Mouse (Mus musculus) adrenal gland, adult 2 months (tissue): ENCODE results near the gene Chd6. TPM values are rescaled to one million over a fixed set of nuclear protein-coding genes. Genes with fewer than 3 reads are reported as not detected.

Experiments
- DNase-seq: peaks from one replicate; pipeline ENCODE4 v3.0.0; 2021
- polyA plus RNA-seq: library from polyadenylated mRNA; depleted of rRNA; stranded (reverse); fragments of >200 nt; gene quantifications from 2 replicates; pipeline ENCODE4 v1.2.3, GENCODE M21; 2012; rRNA removed
- total RNA-seq, 2 experiments: library from RNA; stranded (reverse); gene quantifications; 2 replicates each; pipeline ENCODE4 v1.2.3; 2021

Chd6 gene
- total and polyA plus RNA-seq, 3 experiments, result 6.6 to 34.1 (median 27.7) TPM

DNA sequence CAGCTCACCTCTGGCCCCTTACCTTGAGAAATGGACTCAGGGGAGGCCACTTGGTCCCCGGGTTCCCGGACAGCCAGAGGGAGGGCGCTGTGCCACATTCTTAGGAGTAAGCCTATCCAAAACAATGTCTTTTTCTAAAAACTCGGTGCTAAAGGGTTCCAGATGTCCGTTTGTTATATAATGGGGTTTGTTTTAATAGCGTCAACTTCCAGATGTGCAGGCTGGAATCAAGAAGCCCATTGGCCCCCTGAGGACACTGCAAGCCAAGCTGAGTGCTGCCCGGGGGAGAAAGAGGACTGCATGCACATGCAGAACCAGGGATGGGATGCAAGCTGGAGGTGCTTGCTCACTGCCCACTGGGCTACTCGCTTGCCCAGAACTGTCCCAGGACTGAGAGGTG lies 176.6 kb downstream of the Chd6 start:
- no peak for DNase-seq

DNA sequence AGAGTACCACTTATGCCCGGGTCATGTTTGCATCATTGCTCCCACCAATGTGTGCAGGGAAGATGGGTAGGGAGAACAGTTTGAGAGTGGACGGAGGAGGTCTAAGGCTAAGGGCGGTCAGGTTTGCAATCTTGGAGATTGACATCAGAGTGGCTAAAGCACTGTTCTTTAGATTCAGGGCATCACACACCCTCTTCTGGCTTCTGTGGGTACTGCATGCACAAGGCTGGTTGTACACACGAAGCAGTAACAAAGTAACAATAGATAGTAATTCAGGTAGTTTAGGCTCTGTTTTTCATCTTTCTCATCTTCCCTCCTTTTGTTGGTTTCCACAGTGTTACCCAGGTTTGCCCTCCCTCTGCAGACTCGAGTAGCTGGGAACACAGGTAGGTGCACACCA lies 177.5 kb downstream of the Chd6 start:
- no peak for DNase-seq

DNA sequence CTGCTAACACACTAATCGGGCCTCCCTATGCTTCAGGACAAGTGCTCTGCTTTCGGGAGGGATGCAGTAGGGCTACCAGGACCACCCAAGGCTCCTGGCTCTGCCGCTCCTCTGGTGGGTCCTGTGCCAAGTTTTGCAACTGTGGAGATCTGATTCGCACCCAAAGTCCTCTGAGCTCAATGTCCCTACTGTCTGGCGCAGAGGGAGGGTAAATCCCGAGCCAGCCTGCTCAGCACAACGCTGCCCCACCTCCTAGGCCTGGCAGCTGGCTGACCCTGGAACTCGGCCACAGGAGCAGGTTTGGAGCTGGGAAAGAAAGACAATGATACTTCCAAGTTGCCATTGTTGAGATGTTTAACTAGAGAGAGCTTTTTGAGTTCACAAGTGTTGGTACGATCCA lies 183.7 kb downstream of the Chd6 start:
- DNase-seq, result no peak

DNA sequence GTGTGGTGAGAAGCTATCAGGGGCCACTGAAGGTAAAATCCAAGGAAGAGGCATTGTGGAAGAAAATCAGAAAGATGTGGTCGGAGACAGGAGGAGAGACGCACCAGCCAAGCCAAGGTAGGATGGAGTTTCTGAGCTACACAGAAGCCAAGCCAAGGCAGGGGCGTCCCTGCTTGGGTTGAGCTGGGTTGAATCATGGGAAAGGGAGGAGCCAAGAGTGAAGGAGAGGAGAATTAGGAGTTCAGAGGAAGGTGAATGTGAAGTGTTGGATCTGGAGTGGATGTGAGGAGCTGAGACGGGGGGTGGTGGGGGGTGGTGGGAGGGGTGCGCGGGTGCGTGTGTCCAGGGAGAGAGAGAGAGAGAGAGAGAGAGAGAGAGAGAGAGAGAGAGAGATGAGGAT lies 187.6 kb downstream of the Chd6 start:
- DNase-seq, result no peak

DNA sequence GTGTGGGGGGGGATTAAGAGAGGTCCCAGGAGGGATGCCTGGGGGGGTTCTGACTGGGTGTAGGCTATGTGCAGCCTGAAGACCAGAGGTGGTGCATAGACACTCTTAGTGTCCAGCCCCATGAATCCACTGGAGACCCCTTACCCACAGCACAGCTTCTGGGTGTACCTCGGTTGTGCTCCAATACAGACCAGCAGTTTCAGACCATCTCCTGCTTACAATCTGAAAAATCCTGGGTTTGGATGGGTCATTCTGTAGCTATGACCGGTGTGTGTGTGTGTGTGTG lies 190.0 kb downstream of the Chd6 start:
- no peak for DNase-seq

DNA sequence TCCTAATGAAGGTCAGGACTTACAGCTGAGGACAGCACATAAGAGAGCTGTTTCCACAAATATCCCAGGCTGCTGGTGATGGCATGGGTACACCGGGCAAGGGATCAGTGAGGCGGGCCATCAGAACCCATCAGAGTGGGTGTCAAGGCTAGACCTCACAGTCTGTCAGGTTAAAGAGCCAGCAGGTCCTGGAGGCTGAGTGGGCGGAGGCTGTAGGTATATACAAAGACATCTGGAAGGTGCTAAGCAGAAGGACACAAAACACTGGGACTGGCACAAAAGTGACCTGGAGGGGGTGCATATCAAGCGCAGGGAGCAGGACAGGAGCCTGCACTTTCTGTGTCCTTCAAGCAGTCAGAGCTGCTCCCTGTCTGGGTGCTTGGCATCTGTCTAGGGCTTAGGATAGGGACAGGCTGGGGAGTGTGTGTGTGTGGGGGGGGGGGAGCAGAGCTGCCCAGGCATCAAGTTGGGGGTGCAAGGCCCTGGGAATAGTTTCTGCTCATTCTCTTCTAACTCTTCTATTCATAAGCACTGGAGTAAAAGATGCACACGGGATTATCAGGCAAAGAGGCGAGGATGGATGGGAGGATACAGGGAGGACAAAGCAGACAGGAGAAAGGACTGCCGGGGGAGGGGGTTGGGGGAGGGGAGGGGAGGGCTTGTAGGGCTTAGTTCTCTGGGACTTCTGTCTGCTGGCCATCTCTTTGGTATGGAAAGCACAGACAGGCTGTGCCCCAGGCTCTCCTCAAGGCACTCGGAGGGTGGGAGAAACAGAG lies 190.5 kb downstream of the Chd6 start:
- DNase-seq, result no peak

DNA sequence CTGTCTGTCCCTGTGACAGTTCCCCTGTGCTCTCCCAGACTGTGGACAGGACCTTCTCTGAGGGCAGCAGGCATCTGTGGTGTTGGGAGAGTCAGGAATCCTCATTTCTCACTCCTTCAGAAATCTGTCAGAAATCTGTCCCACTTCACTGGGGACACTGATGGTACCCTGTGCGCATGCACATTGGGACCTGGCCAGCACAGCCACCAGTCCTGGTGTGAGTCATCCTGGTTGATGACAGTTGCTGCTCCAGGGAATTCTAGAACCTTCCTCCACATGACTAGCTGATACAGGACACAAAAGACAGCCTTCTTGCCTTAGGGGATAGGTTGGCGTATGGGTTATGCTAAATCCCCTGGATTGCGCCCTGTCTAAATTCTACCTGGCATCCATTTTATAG lies 191.6 kb downstream of the Chd6 start:
- DNase-seq, result peak; percentile 33

DNA sequence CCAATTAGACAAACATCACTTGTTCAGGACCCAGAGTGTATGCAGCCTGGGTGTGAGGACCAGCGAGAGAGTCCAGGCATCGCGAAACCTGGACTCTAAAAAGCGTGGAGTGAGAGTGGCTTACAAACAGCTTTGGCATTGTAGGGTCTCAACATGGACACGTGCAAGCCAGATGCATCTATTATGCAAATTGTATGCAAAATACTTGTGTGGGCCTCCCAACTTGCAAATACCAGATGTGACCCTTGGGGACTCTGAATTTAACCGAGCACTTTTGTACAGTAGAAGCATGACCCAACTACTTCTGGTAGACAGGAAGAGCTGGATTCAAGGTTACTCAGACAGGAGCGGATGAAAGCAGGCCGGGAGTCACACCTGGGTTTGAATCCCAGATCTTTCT lies 192.2 kb downstream of the Chd6 start:
- DNase-seq, result no peak

DNA sequence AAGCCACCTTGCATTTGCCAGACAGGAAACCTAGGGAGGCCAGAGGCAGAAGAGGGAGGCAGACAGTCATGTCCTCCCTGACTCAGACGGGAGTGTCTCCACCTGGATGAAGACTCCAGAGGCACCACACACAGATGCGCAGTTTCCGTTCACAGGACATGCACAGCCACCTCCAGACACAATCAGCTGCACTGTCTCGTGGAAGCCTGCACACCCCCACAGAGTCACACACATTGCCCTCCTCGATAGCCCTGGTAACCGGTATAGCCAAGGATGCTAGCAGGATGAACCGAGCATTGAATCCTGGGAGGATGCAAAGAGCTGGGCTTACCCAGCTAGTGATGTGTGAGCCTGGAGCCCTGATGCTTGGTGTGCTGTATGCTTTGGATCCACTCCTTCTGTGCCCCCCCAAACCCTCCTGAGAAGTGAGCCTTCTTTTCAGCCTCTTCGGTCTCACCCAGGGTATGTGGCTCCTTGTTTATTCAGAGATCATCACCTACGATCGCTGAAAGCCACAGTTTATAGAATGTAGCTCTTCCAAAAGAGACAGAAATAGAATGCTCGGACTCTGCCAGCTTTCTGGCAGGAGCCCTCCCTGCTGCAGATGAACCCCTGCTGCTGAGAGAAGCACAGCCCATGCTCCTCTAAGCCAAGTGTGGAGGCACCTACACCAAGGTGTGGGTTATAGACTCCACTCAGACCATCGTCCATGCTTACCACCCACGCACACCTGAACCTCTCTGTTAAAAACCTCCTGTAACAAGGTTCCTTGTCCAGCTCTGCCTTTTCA lies 192.9 kb downstream of the Chd6 start:
- no peak for DNase-seq

DNA sequence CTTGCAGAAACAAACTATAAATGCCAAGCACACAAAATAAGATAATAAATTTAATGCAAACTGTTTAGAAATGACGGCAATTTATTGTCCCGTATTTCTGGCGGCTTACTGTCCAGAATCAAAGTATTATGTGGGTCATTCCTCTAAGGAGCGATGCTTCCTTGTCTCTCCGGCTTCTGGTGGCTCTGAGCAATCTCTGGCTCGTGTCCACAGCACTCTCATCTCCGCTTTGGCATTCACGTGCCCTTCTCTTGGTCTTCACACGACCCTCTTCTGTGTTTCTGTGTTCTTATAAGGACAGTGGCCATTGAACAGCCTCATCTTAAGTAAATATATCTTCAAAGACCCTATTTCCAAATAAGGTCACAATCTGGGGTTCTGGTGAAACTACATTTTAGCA lies 194.2 kb downstream of the Chd6 start:
- no peak for DNase-seq

DNA sequence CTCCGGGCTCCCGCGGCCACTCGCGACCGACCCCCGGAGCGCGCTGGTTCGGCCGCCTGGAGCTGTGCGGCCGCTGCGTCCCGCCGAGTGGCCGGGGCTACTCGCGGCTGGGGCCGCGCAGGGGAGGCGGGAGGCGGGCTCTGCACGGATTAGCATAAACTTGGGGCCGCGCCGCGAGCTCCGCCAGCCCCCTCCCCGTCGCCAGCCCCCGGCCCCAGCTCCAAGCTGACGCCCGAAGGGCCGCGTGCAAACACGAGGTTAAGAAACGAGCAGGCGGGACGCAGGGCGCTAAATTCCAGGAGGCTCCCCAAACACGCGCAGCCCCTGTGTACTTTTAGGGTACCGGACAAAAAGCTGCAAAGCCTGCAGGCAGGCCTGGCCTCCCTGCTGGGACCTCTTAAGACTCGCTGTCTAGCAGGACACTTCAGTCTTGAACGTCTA lies 196.6 kb downstream of the Chd6 start, which contains the start of gene Emilin3:
TSS of gene Emilin3 (minus strand) at position 98 of the 441 bp plus-strand sequence.
- no peak for DNase-seq

DNA sequence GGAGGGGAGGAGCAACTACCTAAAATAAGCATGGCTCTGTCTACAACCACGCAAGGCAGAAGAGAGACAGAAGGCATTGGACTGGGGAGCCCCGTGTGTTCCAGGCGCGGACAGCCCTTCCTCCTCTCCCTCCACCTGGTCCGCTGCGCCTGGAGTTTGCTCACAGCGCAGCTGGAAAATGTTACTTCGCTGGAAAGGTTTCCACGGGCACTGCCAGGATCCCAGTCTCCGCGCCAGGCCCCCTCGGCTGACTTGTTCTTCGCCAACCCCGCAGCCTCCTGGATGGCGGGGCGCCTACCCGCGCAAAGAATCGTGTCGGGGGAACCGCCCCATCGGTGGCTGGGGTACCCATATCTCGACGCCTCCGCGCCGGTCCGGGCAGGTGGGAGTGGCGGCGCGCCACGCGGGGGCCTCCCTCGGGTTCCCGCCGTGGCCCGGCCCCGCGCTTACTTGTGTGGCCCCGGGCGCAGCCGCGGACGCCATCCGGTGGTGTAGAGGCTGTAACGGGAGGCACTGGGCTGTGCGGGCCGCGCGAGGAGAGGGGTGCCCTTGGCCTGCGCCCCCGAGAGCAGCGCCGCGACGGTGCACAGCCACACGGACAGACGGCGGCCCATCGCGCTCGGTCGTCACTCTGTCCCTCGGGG lies 197.2 kb downstream of the Chd6 start:
- no peak for DNase-seq

DNA sequence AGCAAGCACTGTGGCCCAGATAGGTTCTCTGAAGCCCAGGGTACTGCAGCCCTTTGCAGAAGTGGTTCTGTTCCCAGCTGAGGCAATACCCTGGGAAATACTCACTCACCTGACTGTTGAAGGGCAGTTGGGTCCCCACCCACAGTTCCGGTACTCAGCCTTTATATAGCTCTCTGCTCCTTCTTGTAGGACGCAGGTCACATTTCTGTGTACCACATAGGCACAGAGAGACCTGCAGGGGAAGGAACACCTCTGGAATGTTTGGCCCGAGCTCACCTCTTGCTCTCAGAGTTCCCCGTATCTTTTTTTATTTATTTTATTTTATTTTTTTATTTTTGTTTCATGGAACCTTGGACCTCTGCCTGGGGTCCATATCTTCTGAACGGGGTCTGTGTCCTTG lies 198.2 kb downstream of the Chd6 start:
- no peak for DNase-seq

DNA sequence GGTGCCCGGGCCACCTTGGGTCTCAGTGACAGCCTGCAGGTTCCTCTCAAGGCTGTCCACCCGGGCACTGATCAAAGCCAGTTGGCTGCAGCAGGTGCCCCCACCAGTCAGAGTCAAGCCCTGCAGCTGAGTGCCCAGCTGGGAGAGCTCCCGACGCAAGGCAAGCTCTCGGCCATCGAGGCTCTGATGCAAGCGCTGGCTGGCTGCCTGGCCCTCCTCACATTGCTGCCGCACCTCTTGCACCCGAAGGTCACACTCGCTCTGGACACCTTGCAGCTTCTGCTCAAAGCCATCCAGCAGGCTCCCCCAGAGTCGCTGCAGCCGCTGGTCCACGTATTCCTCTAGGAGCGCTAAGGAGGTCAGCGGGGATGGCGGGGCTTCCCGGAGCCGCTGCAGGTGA lies 200.3 kb downstream of the Chd6 start:
- DNase-seq, result peak; percentile 44

DNA sequence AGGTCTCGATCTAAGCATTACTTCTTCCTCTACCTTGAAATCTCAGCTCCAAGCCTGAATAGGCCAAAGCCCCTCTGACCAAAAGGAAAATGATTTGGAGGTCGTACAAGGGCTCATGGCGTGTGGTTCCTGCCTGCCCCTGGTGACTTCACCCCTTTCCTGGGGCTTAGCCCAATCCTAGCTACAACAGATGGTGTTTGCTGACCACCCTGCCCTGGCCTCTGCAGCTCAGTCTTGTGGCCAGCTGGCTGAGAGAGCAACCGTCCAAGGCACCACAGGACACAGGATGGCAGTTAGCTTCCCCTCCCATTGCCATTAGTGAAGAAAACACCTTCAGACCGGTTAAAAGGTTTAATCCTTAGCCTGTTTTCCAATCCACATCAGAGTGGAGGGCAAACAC lies 202.8 kb downstream of the Chd6 start:
- no peak for DNase-seq

DNA sequence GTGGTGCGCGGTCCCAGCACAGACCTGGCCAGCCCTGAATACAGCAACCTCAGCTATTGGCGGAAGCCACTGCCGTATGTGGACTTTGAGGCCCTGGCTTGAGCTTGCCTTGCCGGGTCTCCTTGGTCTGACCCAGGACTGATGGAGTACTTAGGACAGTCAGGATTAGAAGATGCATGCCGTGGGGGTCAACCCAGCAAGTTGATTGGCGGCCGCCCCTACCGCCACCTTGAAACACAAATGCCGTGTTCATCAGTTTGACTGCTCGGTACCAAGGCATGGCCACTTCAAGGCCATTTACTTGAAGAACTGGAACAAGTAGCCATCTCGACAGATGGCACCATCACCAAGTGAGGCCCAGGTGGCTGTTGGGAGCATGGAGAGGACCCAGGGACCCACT lies 203.6 kb downstream of the Chd6 start:
- no peak for DNase-seq

DNA sequence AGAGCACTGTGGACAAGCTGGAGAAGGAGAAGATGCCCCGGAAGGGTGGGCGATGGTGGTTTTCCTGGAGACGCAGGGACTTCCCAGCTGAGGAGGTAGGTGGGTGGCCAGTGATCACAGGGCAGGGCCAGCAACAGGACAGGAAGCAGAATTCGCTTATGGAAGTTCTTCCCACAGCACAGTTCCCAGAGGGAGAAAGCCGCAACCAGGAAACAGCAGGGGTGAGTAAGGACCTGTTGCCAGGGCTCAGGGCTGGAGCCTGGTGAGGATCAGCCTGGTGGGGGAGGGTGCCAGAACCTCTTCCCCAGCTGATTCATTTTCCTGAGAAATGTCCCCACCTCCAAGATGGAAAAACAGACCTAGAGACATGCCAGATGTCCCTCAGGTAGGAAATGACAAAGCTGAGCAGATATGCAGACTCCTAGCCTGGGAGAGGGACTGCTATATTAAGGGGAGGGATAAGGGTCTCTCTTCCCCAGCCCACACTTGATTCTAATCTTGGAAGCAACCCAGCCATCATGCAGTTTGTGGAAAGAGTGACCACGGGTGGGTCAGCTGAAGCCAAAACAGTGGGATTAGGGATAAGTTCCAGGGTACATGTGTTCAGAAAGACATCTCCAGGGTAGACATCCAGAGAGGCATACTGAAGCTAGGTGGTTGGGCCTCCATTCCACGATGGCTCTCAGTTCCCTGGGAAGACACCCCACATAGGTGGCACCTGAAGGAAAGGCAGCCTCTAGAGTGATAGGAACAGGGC lies 207.0 kb downstream of the Chd6 start:
- no peak for DNase-seq

Other genes starting within 250 kb of the Chd6 start
- gene Zhx3, start 236.1 kb downstream of the Chd6 start, total RNA-seq, result 100 to 1,000 TPM in 1 of 2 experiments, 10 to 100 TPM in 1; 54.7 to 103 TPM
- 17.6 and 20.3 TPM in 2 replicates for gene Zhx3, start 236.1 kb downstream of the Chd6 start, polyA plus RNA-seq
- gene Lpin3, start 228.4 kb downstream of the Chd6 start, total RNA-seq, result 10 to 100 TPM; 43.2 to 48.5 TPM
- gene Lpin3, start 228.4 kb downstream of the Chd6 start, polyA plus RNA-seq, result 27.6 and 38.0 TPM in 2 replicates
- gene Emilin3, start 196.7 kb downstream of the Chd6 start, total RNA-seq, result not detected
- 0.06 and 0.07 TPM in 2 replicates for gene Emilin3, start 196.7 kb downstream of the Chd6 start, polyA plus RNA-seq